Mouse (Mus musculus): ENCODE data around the gene Rgcc. TPM values are rescaled to one million over a fixed set of nuclear protein-coding genes. Genes with fewer than 3 reads are reported as not detected.
A peak's percentile ranks its signal among the peaks of the same experiment; 100 is the strongest.

Gene Rgcc
- polyA plus RNA-seq (2012; rRNA removed), result 25.8 and 28.2 TPM in 2 replicates

DNA sequence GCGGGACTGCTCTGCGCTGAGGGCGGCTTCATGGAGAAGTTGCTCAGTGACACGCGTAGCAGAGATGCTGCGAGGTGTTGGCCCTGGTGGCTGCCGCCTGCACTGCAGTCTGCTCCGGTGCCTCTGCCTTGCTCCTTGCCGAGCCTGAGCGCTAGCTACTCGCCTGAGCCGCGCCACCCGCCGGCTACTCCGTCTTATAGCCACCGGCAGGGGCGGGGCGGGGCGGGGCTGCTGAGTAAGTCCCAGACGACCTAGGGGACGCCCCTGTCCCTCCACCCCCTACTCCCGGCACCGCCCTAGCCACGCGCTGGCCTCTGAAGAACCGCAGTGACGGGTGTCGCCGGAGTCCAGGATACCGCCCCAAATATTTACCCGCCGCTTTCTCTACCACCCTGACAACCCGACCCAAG lies at the start of gene Rgcc:
Rgcc (minus strand) TSS at position 180 of the 410 bp plus-strand sequence.
- 2% methylated on average over 34 of the region's 34 CpGs for WGBS
- peak; percentile 75 for DNase-seq (ENCODE audit: low read depth, low spot score)

DNA sequence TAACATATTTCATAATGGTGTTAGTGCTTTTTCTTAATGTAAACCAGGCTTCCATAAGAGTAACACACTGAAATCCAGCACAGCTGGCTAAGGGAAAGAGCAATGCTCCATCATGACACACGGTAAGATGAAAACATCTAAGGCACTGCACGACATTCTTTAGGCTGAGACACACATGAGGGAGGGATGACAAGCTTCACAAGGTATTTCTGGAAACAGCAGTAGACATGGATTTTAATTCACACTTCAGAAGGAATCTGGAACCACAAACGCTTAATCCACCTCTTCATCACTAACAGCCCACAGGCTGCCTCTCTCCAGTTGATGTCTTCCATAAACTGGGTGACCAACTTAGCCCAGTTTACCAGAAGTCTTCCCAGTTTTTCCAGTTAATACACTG lies 44.9 kb upstream of the Rgcc start:
- no peak for DNase-seq (ENCODE audit: low read depth, low spot score)

DNA sequence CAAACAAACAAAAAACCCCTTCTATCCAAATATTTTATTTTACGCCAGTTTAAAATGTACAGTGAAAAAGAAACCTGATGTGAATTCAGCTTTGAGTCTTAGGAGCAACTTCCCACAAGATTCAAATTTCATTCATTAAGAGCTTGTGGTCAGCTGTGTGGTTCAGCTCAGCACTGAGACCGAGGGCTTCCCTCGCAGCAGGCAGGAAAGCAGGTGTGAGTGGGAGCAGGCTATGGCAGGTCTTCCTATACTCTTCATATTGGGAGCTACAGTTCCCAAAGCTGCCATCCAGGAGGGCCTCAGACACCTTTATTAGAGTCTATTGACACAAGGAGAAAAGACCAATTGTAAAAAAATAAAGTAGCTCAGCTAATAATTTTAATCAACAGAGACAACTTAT lies 34.2 kb upstream of the Rgcc start:
- 94% methylated on average over 3 of the region's 3 CpGs for WGBS
- no peak for DNase-seq (ENCODE audit: low read depth, low spot score)

More for the DNA sequence above, 44.9 kb upstream of the Rgcc start:
- 75% methylated on average over 3 of the region's 3 CpGs for WGBS

DNA sequence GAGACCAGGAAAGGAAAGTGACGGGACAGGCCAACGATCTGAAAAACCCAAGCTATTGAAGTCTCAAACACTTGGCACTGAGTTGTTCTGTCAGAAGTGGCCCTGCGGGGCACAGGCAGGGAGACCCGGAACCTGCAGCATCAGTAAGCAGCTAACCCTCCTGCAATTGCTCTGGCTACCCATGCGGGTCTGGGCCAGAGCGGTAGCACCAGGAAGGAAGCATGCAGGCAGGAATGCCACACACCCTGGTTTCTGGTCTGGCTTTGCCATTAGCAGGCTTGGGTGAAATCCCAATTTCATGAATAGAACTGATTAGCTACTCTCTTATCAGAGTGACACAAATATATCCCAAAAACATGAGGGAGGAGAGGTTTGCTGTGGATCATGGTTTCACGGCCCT lies 30.5 kb upstream of the Rgcc start:
- 63% methylated on average over 7 of the region's 7 CpGs for WGBS
- DNase-seq (ENCODE audit: low read depth, low spot score), result no peak

DNA sequence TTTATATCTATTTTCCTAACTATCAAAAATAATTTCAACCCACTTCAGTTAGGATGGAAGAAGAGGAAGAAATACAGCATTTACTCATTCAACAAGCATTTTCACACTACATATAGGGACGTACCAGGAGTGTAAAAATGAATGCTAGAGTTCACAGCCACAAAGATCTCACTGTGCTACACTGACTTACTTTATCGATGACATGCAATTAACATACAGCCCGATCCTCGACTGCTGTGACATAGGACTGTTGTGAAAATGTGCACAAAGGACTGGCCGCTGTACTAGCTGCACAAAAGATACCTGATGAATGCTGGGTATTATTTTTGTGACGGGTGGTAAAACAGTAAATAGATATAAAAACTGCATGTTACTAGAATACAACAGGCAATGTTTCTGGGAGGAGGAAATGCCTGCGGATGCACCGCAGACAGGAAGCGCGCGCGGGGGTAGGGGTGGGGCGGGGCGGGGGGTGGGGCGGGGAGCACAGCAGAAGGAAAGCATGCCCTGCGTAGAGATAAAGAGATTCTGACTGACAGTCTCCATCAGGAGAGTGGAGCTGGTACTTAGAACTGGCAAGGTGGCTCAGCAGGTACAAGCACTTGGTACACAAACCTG lies 29.6 kb upstream of the Rgcc start:
- no peak for DNase-seq (ENCODE audit: low read depth, low spot score)
- WGBS, result 16% methylated on average over 16 of the region's 16 CpGs

DNA sequence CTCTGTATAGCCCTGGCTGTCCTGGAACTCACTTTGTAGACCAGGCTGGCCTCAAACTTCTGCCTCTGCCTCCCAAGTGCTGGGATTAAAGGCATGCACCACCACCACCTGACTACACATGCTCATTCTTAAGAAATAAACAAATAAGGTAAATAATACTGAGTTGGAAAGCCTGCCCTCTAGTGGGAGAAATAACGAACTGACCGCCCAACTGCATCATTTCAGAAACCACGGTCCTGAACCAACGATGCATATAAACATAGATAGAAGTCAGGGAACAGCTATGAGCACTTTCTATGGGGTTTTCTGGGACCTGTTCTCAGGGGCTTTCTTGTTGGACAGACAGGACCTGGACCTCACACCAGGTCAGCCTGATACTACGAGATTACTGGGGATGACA lies 25.6 kb upstream of the Rgcc start:
- no peak for DNase-seq (ENCODE audit: low read depth, low spot score)
- WGBS, result 19% methylated on average over 5 of the region's 5 CpGs

DNA sequence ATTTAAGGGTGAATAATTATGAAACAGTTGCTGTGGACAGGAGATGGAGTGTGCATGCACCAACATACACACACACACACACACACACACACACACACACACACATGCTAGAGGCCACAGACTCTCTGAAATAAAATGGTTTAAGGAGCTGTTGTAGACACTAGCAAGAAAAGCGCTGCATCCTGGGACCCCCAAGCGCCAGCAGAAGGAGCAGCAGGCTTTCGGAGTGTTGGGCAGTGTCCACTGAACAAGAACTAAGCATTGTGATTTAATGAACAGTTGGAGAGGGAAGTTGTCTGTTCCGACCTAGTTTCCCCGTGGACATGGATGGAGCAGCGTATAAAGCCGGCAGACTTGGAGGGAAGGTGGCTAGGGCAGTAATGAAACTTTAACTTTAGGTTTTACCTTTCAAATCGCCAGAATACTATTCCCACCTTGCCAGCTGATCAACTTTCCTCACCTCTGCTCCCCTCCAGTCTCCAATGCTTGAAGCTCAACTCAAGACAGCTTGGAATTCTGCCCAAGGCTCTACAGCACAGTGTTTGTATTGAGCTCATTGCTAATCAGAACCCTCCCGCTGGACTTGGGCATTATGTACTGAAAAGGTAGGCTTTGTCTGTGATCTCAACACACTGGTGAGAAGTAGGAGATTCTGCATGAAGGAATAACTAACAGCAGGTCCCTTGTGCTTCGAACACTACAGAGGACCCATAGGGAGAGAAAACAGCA lies 22.8 kb upstream of the Rgcc start:
- no peak for DNase-seq (ENCODE audit: low read depth, low spot score)
- 70% methylated on average over 10 of the region's 10 CpGs for WGBS

DNA sequence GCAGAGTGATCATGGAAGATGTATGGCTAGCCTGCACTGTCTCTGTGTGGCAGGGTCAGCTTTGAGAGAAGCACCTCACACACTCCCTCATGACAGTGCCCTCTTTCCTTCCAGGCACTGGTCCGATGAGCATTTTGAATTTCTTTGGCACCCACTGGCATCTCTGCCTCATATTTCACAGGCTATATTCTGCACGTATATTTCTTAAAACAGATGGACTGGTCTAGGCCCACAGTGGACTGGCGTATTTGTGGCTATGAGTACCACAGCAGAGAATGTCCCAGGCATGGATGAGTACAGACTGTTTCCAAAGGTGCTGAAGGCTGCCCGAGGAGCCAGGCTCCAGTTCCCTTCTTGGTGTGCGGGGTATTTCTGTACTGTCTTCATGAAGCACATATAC lies 20.4 kb upstream of the Rgcc start:
- no peak for DNase-seq (ENCODE audit: low read depth, low spot score)
- 85% methylated on average over 5 of the region's 5 CpGs for WGBS

DNA sequence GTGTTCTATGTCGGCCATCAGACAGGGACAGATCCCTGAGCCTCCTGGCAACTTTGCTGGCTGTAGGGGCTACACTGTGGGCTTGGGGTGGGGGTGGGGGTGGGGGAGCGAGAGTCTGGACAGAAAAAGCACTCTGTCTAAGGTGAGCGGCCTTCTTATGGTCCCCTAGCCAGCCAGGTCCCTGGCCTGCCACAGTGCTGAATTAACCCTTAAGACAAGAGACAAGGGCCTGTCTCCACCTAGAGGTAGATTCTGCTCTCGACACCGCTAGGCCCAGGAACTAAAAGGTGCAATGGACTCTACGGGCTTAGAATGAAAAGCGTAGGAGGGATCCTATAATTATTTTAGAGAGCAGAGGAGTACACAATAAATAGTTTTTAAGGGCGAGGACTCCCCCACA lies 19.7 kb upstream of the Rgcc start:
- DNase-seq (ENCODE audit: low read depth, low spot score), result no peak
- WGBS, result 28% methylated on average over 8 of the region's 8 CpGs

DNA sequence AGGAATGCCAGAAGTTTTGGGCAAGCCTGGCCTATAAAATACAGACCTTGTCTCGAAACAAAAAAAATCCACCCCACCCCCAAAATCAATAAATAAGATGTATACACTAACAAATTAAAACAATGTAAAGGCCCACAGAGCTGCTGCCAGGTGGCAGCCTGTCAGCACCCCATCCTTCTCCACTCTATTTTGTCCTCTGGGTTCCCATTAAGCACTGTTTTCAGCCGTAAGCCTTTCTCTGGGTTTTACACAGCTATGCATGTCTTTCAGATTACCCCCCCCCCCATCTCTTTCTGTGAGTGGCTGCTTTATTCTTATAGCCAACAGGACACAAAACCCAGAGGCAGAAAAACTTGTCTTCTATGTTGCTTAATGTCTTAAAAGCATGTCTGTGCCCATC lies 16.2 kb upstream of the Rgcc start:
- WGBS, result 87% methylated on average over 2 of the region's 2 CpGs
- no peak for DNase-seq (ENCODE audit: low read depth, low spot score)

DNA sequence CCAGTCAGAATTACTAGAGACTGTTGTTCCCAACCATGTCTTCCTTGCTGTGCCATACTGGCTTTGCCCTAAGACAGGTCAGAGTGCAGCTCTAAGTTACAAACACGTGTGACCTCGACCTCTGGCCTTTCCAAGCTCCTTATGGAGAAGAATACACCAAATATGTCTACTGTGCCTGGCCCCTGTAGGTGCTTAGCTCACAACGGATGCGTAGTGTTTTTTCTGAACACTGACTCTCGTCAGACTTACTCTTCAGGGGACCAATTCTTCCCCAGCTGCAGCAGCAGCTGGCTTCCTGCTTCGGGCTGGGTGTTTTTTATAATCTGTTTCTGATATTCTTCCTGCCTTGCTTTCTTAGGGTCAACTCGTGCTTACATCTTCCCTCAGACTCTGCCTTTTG lies 14.4 kb upstream of the Rgcc start:
- no peak for DNase-seq (ENCODE audit: low read depth, low spot score)
- WGBS, result 68% methylated on average over 7 of the region's 7 CpGs

DNA sequence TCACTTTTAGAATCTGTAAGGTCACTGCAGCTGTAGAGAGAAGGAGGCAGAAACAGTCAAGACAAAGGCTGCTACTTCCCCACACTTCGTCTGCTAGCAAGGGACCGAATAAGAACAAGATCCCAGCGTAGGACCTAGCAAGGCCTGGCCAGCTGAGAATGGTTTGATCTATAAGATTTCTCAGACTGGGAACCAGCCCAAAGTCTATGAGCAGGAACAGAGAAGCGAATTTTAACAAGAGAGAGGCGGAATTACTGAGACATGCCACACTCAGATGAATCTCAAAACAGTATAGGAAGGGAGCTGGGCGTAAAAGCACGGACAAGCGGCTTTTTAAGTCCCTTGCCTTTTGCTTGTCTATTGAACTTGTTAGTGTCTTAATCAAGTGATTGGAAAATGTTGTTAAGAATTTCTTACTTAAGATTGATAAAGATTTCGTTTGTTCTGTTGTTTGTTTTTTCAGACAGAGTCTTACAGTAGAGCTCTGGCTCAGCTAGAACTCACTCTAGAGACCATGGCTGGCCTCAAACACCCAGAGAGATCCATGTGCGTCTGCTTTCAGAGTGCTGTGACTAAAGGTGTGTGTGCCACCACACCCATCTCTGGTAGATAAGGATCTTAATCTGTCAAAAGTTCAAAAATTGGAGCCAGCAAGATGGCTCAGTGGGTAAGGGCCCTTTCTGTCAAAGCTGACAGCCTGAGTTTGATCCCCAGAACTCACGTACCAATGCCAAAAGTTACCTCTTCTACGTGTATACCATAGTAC lies 13.0 kb upstream of the Rgcc start:
- DNase-seq (ENCODE audit: low read depth, low spot score), result no peak
- 87% methylated on average over 12 of the region's 12 CpGs for WGBS

DNA sequence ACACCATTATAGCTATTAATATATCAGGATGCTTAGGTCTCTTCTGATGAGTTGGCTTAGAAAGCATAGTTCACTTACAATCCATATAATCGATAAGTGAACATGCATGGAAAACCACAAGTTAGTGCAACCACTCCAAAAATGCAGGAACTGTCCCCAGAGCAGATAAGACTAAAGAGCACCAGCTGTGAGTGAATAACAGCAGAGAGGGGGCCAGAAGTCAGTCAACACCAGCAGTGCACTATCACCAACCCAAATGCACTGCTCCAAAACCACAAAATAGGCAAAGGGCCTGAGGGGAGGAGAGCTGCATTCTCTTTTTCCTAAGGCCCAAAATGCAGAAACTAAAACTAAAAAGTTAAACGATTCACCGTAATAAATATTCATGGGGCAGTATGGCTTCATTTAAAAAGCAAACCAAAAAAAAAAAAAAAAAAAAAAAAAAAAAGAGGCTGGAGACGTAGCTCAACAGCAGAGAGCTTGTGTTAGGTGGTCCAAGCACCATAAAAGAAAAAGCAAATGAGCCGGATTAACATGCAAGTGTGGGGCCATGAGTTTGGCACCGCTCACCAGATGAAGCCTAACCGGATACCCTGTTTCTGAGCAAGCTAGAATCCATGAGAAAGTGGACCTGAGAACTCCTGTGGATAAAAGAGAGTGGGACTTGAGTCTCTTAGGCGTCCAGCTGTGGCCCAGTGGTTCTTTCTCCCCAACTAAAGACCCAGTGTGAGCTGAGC lies 12.2 kb upstream of the Rgcc start:
- 81% methylated on average over 8 of the region's 8 CpGs for WGBS
- DNase-seq (ENCODE audit: low read depth, low spot score), result no peak

DNA sequence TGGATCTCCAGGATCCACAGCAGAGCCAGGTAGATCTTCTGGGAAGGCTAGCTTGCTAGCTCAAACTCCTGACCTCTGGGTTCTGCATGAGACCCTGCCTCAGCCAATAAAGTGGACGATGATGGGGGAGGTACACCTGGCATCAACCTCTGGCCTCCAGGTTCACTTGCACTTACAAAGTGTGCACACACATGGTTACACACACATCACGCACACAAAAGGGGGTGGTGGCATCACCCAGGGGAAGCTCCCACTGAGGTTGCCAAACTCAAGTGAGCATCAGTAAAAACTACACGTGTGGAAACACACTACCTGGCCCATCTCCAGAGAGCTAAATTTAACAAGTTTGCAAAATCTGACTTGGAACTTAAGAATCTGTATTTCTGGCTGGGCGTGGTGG lies 11.3 kb upstream of the Rgcc start:
- WGBS, result 76% methylated on average over 4 of the region's 4 CpGs
- DNase-seq (ENCODE audit: low read depth, low spot score), result no peak

DNA sequence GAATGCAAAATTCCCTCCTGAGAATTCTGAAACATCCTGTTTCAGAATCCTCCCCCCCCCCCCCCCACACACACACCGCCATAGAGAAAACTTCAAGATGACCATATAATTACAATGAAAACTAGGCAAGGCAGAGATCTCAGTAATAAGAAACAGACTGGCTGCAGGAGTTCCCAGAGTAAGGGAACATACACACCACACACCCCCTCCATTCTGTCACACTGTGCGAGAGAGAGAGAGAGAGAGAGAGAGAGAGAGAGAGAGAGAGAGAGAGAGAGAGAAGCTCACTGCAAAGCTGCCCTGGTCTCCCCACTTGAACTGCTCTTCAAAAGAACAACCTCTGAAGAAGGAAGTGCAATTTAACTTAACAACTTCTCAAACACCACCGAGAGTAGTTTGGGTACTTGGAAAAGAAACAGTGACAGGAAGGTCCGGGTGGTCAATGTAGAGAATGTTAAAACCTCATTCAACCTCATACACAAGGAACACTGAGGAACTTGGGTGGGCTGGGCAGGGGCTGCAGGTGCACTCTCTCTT lies 10.5 kb upstream of the Rgcc start:
- no peak for DNase-seq (ENCODE audit: low read depth, low spot score)
- 37% methylated on average over 4 of the region's 4 CpGs for WGBS

DNA sequence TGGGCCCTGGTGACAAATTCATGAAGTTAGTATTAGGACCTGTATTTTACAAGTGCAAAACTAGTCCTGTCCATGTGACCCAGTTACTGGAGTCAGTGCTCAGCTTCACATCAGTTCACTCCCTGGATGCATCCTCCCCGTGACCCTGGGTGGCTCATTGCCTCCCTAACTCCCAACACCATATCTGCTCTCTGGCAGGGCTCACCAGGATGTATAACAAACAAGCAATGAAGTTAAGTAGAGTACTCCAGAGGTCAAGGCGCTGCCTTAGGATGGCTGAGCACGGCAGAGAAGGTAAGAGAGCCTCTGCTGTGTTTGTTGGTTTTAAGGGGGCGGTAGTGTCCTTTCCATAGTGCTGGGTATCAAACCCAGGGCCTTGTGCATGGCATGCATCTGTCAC lies 7.7 kb upstream of the Rgcc start:
- 57% methylated on average over 4 of the region's 4 CpGs for WGBS
- no peak for DNase-seq (ENCODE audit: low read depth, low spot score)

DNA sequence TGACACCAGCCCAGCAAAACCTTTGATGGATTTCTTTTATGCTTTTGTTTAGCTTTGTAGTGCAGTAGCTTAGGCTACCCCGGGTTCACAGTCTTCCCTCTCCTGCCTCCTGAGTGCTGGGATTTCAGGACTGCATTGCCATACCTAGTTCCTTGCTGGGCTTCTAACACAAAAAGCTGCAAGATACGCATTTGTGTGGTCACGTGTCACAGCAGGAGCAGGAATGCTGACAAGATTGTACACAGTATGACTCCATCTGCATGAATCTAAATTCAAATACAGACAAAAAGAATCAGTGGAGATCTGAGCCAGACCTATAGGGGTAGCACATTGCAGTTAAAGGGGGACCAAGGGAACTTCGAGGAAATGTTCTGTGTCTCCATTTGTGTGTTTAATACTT lies 6.9 kb upstream of the Rgcc start:
- no peak for DNase-seq (ENCODE audit: low read depth, low spot score)
- WGBS, result 71% methylated on average over 4 of the region's 4 CpGs

DNA sequence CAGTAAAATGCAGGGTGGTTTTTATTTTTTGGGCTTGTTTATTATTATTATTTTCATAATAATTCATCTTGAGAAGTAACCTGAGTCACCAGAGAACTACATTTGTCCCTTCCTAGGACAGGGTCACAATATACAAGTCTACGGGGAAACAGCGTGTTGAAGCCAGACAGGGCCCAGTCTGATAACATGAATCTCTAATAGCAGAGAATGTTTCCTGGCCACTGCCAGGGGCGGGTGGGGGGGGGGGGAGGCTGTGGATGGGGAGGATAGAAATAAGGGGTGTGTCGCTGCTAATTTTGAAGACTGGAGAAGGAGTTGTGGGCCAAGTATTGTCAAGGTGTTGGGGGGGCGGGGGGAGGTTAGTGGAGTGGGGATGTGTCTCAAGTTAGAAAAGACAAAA lies 6.5 kb upstream of the Rgcc start:
- 90% methylated on average over 5 of the region's 5 CpGs for WGBS

DNA sequence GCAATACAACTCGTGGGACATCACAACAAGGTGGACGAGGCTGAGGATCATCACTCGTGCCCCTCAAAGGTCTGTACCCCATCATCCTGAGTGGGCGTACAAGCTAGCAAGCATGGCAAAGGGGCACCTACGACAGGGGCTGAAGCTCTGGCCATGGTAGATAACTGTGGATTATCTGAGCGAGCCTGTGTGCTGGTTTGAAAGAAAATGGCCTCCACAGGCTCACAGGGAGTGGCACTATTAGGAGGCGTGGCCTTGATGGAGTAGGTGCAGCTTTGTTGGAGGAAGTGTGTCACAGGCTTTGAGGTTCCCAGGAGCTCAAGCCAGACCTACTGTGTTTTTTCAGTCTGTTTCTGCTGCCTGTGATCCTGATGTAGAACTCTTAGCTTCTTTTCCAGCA lies 5.7 kb upstream of the Rgcc start:
- WGBS, result 93% methylated on average over 7 of the region's 7 CpGs
- DNase-seq (ENCODE audit: low read depth, low spot score), result no peak

More for the DNA sequence above, 6.5 kb upstream of the Rgcc start:
- no peak for DNase-seq (ENCODE audit: low read depth, low spot score)

DNA sequence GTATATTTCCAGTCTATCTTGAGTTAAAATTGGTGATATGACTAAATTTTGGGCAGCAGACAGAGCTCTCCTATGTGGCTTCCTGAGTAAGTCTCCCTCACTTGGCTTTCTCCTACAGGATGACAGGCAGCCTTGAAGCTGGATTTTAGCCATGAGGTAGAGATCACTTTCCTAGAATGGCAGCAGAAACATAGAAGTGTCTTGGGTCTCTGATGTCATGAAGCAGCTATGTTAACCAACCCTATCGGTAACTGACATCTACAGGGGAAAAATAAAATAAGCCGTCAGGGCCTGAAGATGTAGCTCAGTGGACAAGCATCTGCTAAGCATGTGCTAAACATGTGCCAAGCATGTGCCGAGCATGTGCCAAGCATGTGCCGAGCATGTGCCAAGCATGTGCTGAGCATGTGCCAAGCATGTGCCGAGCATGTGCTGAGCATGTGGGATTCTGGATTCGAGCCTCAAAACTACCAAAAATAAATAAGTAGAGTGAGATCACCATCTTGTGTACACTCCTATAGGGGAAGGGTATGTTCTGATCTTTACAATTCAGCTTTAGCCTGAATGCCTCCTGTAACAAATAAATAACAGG lies 3.5 kb upstream of the Rgcc start:
- no peak for DNase-seq (ENCODE audit: low read depth, low spot score)
- WGBS, result 89% methylated on average over 6 of the region's 6 CpGs

Measured in large intestine, adult 2 months (tissue).